Mouse (Mus musculus): ENCODE measurements around the gene Mthfr.

- TF ChIP-seq EP300 (IDR thresholded peaks at IDR 0.05; ENCODE audit: low read depth) (no peak), CTCF (IDR thresholded peaks at IDR 0.05; ENCODE audit: low read depth) (no peak)
Observed at GRCm38 (mm10) chr4:148107621-148108291, 68.9 kb downstream of the Mthfr start.

Measured in liver, postnatal 0 days (tissue).